Mouse (Mus musculus): ENCODE results near the gene Sqstm1. TPM values are rescaled to one million over a fixed set of nuclear protein-coding genes. Genes with fewer than 3 reads are reported as not detected.

The Sqstm1 gene
- polyA plus RNA-seq, 1 experiment from 2014 or later = 152 TPM

- peaks cover 49% of the 10 kb centered on the region for H3K36me3 ChIP-seq
- H3K9ac ChIP-seq = 0 out of 2 replicates have a peak overlapping the region, but pooled peaks have one; percentile 3
- H3K4me3 ChIP-seq = no peak overlapping the region
- H3K27ac ChIP-seq = peak overlapping the region; percentile 0; the same call in 1 of the 2 replicates
- no peak overlapping the region for H3K4me2 ChIP-seq
- H3K27me3 ChIP-seq (replicated peaks) = no peaks in the 10 kb centered on the region
- ATAC-seq = no peak
- H3K9me3 ChIP-seq (replicated peaks) = no peaks in the 10 kb centered on the region
- WGBS (ENCODE audit: insufficient replicate concordance) = 57% methylated on average over 3 of the region's 3 CpGs
- H3K4me1 ChIP-seq = peaks cover 62% of the 10 kb centered on the region
Observed at GRCm38 (mm10) chr11:50228772-50229171, 18.1 kb upstream of the Sqstm1 start.

- no peak overlapping the region for H3K4me3 ChIP-seq
- no peaks in the 10 kb centered on the region for H3K9me3 ChIP-seq (replicated peaks)
- 79% methylated on average over 4 of the region's 4 CpGs for WGBS (ENCODE audit: insufficient replicate concordance)
- H3K27ac ChIP-seq = peak overlapping the region; percentile 98
- H3K4me1 ChIP-seq = peaks cover 72% of the 10 kb centered on the region
- H3K36me3 ChIP-seq = peaks cover 38% of the 10 kb centered on the region
- ATAC-seq = no peak
- H3K9ac ChIP-seq = 0 out of 2 replicates have a peak overlapping the region, but pooled peaks have one; percentile 12
- peak overlapping the region; percentile 86 for H3K4me2 ChIP-seq
- no peaks in the 10 kb centered on the region for H3K27me3 ChIP-seq (replicated peaks)
Observed at GRCm38 (mm10) chr11:50227736-50228135, 17.1 kb upstream of the Sqstm1 start.

GRCm38 (mm10) chr11:50227226-50227625, 16.6 kb upstream of the Sqstm1 start:
- peak overlapping the region; percentile 98 for H3K9ac ChIP-seq
- WGBS (ENCODE audit: insufficient replicate concordance) = 68% methylated on average over 3 of the region's 3 CpGs
- H3K4me2 ChIP-seq = peak overlapping the region; percentile 86
- H3K9me3 ChIP-seq (replicated peaks) = no peaks in the 10 kb centered on the region
- peaks cover 33% of the 10 kb centered on the region for H3K36me3 ChIP-seq
- H3K4me3 ChIP-seq = peak overlapping the region; percentile 91
- H3K27ac ChIP-seq = peak overlapping the region; percentile 98
- H3K27me3 ChIP-seq (replicated peaks) = no peaks in the 10 kb centered on the region
- peaks cover 77% of the 10 kb centered on the region for H3K4me1 ChIP-seq
- ATAC-seq = no peak

GRCm38 (mm10) chr11:50226406-50226805, 15.8 kb upstream of the Sqstm1 start:
- peak overlapping the region; percentile 86 for H3K4me2 ChIP-seq
- H3K36me3 ChIP-seq = peaks cover 29% of the 10 kb centered on the region
- 12% methylated on average over 2 of the region's 2 CpGs for WGBS (ENCODE audit: insufficient replicate concordance)
- peak overlapping the region; percentile 98 for H3K9ac ChIP-seq
- no peaks in the 10 kb centered on the region for H3K9me3 ChIP-seq (replicated peaks)
- H3K27ac ChIP-seq = peak overlapping the region; percentile 98
- no peak for ATAC-seq
- peak overlapping the region; percentile 91 for H3K4me3 ChIP-seq
- H3K4me1 ChIP-seq = peaks cover 73% of the 10 kb centered on the region
- H3K27me3 ChIP-seq (replicated peaks) = no peaks in the 10 kb centered on the region

- peaks cover 25% of the 10 kb centered on the region for H3K36me3 ChIP-seq
- H3K4me1 ChIP-seq = peaks cover 67% of the 10 kb centered on the region
- WGBS (ENCODE audit: insufficient replicate concordance) = 1% methylated on average over 34 of the region's 34 CpGs
- peak overlapping the region; percentile 98 for H3K27ac ChIP-seq
- no peaks in the 10 kb centered on the region for H3K9me3 ChIP-seq (replicated peaks)
- H3K9ac ChIP-seq = peak overlapping the region; percentile 98
- H3K4me2 ChIP-seq = peak overlapping the region; percentile 86
- H3K27me3 ChIP-seq (replicated peaks) = no peaks in the 10 kb centered on the region
- H3K4me3 ChIP-seq = peak overlapping the region; percentile 91
- ATAC-seq = peak; percentile 7
Observed at GRCm38 (mm10) chr11:50225611-50226378, 15.2 kb upstream of the Sqstm1 start.

GRCm38 (mm10) chr11:50224671-50225530, 14.3 kb upstream of the Sqstm1 start:
- peak overlapping the region; percentile 98 for H3K9ac ChIP-seq
- H3K27ac ChIP-seq = peak overlapping the region; percentile 98
- H3K4me1 ChIP-seq = peaks cover 63% of the 10 kb centered on the region
- WGBS (ENCODE audit: insufficient replicate concordance) = under 1% methylated on average over 70 of the region's 70 CpGs
- H3K36me3 ChIP-seq = peaks cover 17% of the 10 kb centered on the region
- no peaks in the 10 kb centered on the region for H3K27me3 ChIP-seq (replicated peaks)
- peak; percentile 95 for ATAC-seq
- no peaks in the 10 kb centered on the region for H3K9me3 ChIP-seq (replicated peaks)
- H3K4me3 ChIP-seq = peak overlapping the region; percentile 91
- H3K4me2 ChIP-seq = peak overlapping the region; percentile 86

GRCm38 (mm10) chr11:50223783-50224662, 13.4 kb upstream of the Sqstm1 start:
- Histone ChIP-seq H3K27ac (peak overlapping the region; percentile 98), H3K4me2 (peak overlapping the region; percentile 86), H3K4me1 (peaks cover 63% of the 10 kb centered on the region), H3K9me3 (replicated peaks) (no peaks in the 10 kb centered on the region), H3K36me3 (peaks cover 21% of the 10 kb centered on the region), H3K9ac (peak overlapping the region; percentile 98), H3K4me3 (peak overlapping the region; percentile 91), H3K27me3 (replicated peaks) (no peaks in the 10 kb centered on the region)
- 4% methylated on average over 17 of the region's 17 CpGs for WGBS (ENCODE audit: insufficient replicate concordance)
- no peak for ATAC-seq

- H3K36me3 ChIP-seq = peaks cover 14% of the 10 kb centered on the region
- peaks cover 63% of the 10 kb centered on the region for H3K4me1 ChIP-seq
- H3K4me3 ChIP-seq = peak overlapping the region; percentile 91
- H3K27ac ChIP-seq = peak overlapping the region; percentile 98; the same call in 1 of the 2 replicates
- ATAC-seq = no peak
- WGBS (ENCODE audit: insufficient replicate concordance) = 59% methylated on average over 7 of the region's 7 CpGs
- H3K27me3 ChIP-seq (replicated peaks) = no peaks in the 10 kb centered on the region
- peak overlapping the region; percentile 86 for H3K4me2 ChIP-seq
- H3K9ac ChIP-seq = peak overlapping the region; percentile 98; the same call in 1 of the 2 replicates
- H3K9me3 ChIP-seq (replicated peaks) = no peaks in the 10 kb centered on the region
Observed at GRCm38 (mm10) chr11:50222559-50223276, 12.1 kb upstream of the Sqstm1 start.

GRCm38 (mm10) chr11:50219833-50220232, 9.2 kb upstream of the Sqstm1 start:
- ATAC-seq = no peak
- Histone ChIP-seq H3K4me1 (peaks cover 70% of the 10 kb centered on the region), H3K4me3 (no peak overlapping the region), H3K27me3 (replicated peaks) (no peaks in the 10 kb centered on the region), H3K36me3 (peaks cover 10% of the 10 kb centered on the region), H3K27ac (no peak overlapping the region), H3K4me2 (no peak overlapping the region), H3K9ac (no peak overlapping the region), H3K9me3 (replicated peaks) (no peaks in the 10 kb centered on the region)
- WGBS (ENCODE audit: insufficient replicate concordance) = 33% methylated on average over 2 of the region's 2 CpGs

- Histone ChIP-seq H3K9me3 (replicated peaks) (no peaks in the 10 kb centered on the region), H3K9ac (no peak overlapping the region), H3K27me3 (replicated peaks) (no peaks in the 10 kb centered on the region), H3K36me3 (peaks cover 10% of the 10 kb centered on the region), H3K27ac (no peak overlapping the region; the same call in 1 of the 2 replicates), H3K4me2 (no peak overlapping the region), H3K4me1 (peaks cover 70% of the 10 kb centered on the region), H3K4me3 (no peak overlapping the region)
- WGBS (ENCODE audit: insufficient replicate concordance) = 48% methylated on average over 4 of the region's 4 CpGs
- ATAC-seq = no peak
Observed at GRCm38 (mm10) chr11:50217811-50218210, 7.2 kb upstream of the Sqstm1 start.

Measured in liver, embryonic 12.5 days (tissue).